Mouse (Mus musculus): ENCODE results near the gene Dynlrb1.
A peak's percentile ranks its signal among the peaks of the same experiment; 100 is the strongest.

Gene Dynlrb1

DNA sequence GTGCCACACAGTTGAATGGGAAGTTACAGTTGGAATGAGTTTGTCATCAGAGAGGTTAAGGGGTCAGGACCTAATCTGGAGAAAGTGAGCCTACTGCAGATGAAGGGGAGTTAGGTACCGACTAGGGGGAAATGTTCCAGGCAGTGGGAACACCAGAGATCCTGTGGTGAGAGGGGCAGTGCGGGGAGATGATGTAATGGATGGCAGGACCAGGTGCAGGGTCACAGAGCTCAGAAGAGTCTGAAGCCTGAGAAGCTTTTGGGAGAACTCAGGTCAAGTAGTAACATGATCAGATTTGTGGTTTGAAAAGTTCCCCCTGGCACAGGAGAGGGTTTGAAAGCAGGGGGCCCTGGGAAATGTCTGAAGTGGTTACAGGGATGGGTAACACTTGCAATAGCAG lies 43.8 kb downstream of the Dynlrb1 start:
- DNase-seq (ENCODE audit: low read depth, low spot score) = no peak

DNA sequence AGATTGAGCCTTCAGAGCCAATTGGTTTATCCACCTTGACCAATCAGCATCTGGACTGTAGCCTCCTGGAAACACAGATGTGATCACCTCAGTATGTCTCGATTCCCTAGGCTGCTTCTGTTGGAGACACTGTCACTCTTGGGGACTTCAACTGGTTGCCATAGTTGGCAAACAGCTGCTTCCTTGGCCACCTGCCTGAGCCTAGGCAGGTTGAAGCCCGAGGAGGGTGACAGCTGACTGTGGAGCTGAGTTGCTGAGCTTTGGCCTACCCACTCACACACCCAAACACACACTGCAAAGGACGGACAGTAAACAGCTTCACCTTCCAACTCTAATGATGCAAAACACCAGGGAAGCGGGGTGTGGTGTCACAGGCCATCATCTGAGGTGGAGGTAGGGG lies 47.5 kb downstream of the Dynlrb1 start:
- peak; percentile 25 for DNase-seq (ENCODE audit: low read depth, low spot score)

DNA sequence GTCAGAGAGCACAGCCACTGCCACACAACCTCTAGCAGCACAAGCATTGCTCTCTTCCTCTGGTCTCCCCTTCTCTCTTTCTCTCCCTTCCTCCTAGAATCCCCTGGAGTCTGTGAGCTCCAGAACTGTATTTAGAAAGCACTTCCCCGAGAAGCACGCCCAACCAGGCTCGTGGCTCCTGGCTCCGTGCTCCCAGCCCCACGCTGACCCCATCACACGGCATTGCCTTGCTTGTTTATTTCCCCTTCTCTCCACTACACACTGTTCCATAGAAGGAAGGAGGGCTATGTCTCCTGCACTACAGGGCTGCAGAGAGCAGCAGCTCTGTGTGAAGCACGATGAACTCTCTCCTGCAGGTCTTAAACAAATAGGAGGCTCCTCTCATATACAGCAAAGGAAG lies 48.3 kb downstream of the Dynlrb1 start:
- no peak for DNase-seq (ENCODE audit: low read depth, low spot score)

DNA sequence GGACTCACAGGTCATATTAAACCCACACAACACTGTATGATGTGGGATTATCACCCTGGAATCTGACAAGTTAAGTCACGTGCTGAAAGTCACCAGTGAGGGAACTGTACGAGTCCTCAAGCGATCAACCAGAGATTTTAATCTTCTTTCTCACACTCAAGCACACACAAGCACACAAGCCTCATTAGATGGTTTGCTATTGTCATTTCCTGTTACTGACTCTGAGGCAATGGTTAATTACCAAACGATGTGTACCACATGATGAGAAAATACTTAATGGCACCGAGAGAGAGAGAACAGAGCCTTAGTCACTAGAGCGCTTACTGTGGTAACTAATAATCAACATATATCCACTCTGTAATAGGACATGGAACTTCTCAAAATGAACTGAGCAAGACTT lies 49.4 kb downstream of the Dynlrb1 start:
- no peak for DNase-seq (ENCODE audit: low read depth, low spot score)

DNA sequence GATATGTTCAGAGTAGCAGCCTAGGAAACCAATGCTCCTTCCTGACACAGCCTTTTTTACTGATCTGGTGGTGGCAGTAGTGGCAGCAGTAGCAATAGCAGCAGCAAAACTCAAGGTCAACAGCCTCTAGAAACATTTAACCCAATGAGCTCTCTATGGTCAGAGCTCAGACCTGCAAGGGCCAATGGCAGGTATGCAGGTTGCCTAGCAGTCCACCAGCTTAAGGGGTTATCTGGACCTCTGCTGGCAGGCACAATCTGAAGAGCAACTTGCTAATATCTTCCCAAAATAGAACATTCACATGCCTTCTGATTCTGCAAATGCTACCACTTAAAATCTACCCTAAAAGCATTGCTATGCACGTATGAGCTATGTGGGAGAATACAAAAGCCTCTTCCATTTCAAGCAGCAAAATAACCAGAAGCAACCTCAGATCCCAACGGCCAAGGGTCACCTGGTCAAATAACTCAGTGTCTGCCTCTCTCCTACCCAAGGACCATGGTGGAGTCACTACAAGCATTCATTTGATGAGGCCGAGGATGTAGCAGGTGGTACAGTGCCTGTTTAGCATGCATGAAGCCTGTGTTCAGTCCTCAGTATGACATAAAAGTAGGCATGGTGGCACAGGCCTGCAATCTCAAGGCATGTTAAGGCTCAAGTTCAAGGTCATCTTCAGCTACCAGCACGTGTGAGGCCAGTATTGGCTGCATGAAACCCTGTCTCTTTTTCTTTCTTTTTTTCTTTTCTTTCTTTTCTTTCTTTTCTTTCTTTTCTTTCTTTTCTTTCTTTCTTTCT lies 51.3 kb downstream of the Dynlrb1 start:
- no peak for DNase-seq (ENCODE audit: low read depth, low spot score)

DNA sequence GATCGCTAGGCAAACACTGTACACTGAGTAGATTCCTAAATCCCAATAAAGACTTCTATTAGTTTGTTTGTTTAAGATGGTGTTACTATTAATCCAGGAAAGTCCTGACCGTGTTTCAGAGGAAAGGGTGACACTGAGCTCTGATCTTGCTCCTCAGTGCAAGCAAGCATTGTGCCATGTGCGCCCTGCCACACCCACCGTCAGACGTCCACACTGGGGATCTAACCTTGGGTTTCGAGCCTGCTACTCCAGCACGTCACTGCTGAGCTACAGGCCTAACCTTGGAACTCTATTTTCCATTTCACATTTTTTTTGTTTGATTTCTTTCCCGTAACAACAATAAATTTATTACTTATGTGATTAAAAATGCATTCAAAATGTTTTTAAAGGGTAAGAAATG lies 53.7 kb downstream of the Dynlrb1 start:
- DNase-seq (ENCODE audit: low read depth, low spot score) = no peak

DNA sequence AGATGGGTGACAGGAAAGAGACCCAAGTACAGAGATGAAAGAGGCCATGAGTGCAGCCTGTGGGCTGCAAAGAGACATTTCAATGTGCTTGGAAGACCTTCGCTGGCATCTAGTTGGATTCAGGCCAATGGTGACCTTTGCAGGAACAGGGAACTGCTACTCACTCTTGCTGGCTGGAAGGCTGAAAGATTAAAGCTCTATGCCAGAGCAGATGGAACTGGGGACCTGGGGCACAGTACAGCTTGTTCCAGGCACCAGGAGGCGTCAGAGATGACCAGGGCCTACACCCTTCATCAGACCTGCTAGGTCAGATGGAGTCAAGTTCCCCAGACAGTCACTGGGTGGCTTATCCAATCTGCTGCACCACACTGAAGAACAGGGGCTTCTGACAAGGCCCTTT lies 57.0 kb downstream of the Dynlrb1 start:
- DNase-seq (ENCODE audit: low read depth, low spot score) = peak; percentile 79

DNA sequence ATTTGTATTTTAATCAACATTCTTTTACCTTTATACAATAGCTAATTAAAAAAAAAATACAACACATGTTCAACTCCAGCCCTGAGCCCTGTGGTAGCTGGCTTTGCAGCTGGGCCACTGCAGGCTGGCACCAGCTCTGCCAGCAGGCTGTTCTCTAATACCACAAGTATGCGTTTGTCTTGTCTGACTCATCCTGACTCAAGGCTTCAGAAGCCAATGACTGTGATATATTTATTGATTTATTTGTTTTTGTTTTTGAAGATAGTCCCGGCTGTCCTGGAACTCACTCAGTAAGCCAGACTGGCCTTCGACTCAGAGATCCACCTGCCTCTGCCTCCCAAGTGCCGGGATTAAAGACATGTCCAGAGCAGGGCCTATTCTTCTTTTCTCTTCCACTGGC lies 57.6 kb downstream of the Dynlrb1 start:
- peak; percentile 56 for DNase-seq (ENCODE audit: low read depth, low spot score)

DNA sequence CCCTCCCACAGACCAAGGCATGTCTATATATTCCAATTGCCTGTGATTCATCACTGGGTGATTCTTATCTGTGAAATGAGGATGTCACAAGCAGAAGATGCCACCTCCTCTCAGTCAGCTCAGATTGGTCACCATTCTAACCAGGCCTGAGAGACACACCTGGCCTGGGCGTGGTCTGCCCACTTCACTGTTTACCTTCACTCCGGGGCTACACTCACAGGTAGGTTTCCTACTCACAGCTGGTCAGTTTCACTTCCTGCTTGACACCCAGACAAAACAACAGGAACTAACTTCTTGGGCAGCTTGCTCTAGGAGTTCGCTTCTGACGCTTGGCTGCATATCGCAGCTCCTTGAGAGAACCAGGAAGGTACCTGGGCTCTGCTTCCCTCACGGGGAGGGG lies 59.1 kb downstream of the Dynlrb1 start:
- no peak for DNase-seq (ENCODE audit: low read depth, low spot score)

DNA sequence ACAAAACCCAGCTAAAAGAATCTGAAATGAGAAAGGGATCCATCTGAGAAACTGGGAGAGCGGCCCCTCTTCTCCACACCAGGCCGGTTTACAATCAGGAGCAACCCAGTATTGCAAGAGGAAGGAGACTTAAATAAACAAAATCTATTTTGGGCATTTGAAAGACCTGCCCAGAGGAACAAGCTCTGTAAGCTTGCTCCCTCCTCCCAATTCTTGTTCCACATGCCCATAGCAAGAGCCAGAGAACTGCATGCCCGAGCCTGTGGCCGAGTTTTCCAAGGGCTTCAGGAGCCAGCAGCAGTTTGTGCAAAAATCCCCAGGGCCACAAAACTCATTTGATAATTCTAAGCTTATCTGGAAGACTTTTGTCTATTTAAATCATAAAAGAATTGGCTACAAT lies 63.2 kb downstream of the Dynlrb1 start:
- peak; percentile 46 for DNase-seq (ENCODE audit: low read depth, low spot score)
